Mouse (Mus musculus) hindbrain, embryonic 11.5 days (tissue): ENCODE data around the gene Eomes. TPM values are rescaled to one million over a fixed set of nuclear protein-coding genes. Genes with fewer than 3 reads are reported as not detected.

ENCODE experiments used
- ATAC-seq: fragments of 200-750 bp; cut with Nextera tagmentation; 2 replicates; pipeline ENCODE4 v1.8.0; 2017; ENCODE audit warnings: mild to moderate bottlenecking, moderate TSS enrichment, moderate library complexity; ENCODE audit not compliant: low FRiP score
- DNase-seq: peaks from one replicate; pipeline ENCODE4 v3.0.0-alpha.2; 2015; ENCODE audit warnings: low spot score
- H3K27ac ChIP-seq: fragments of 300-500 bp; sonication (generic); 2 replicates; pipeline ENCODE4 v1.5.1; 2014; ENCODE audit warnings: mild to moderate bottlenecking, low read depth, low read length
- H3K27me3 ChIP-seq: fragments of 300-500 bp; sonication (generic); 2 replicates; pipeline ENCODE4 v1.6.1; 2014; ENCODE audit warnings: mild to moderate bottlenecking, low read length, moderate library complexity, mixed read lengths; ENCODE audit not compliant: control insufficient read depth, insufficient read depth
- H3K36me3 ChIP-seq: fragments of 300-500 bp; sonication (generic); 2 replicates; pipeline ENCODE4 v1.6.1; 2014; ENCODE audit warnings: mild to moderate bottlenecking, low read length, moderate library complexity, mixed read lengths; ENCODE audit not compliant: control insufficient read depth, insufficient read depth
- H3K4me1 ChIP-seq: fragments of 300-500 bp; sonication (generic); replicated peaks from 2 replicates; pipeline ENCODE4 v1.6.1; 2014; ENCODE audit warnings: low read length, mixed read lengths; ENCODE audit not compliant: control insufficient read depth, insufficient read depth
- H3K4me2 ChIP-seq: fragments of 300-500 bp; sonication (generic); replicated peaks from 2 replicates; pipeline ENCODE4 v1.6.1; 2014; ENCODE audit warnings: mild to moderate bottlenecking, low read depth, low read length
- H3K4me3 ChIP-seq: fragments of 300-500 bp; sonication (generic); 2 replicates; pipeline ENCODE4 v1.5.1; 2014; ENCODE audit warnings: low read depth, low read length
- H3K9ac ChIP-seq: fragments of 300-500 bp; sonication (generic); 2 replicates; pipeline ENCODE4 v1.6.1; 2014; ENCODE audit warnings: low read depth, low read length
- H3K9me3 ChIP-seq: fragments of 300-500 bp; sonication (generic); 2 replicates; pipeline ENCODE4 v1.6.1; 2016; ENCODE audit warnings: low read length; ENCODE audit not compliant: control insufficient read depth
- WGBS: fragments of 180-500 bp; shearing (Covaris S2); extraction: QIAGEN DNeasy Blood & Tissue Kit; methylation state at CpG from one replicate; pipeline ENCODE4 v1.1.7; 2014; 5-methylcytosine and 5-hydroxymethylcytosine counted together
- polyA plus RNA-seq: library from polyadenylated mRNA; unstranded; fragments of >200 nt; fragmentation: Nextera tagmentation; extraction: Ambion mirVana; gene quantifications from 2 replicates; pipeline ENCODE4 v1.2.1, GENCODE M21; 2014

Gene Eomes
- 0.11 TPM in 1 of 2 replicates, not detected in the other for polyA plus RNA-seq

- no peak within 1 kb of the TSS for H3K9ac ChIP-seq
- no peak within 1 kb of the TSS for H3K27ac ChIP-seq
- H3K4me3 ChIP-seq, result peak within 1 kb of the TSS; percentile 31
- under 1% methylated on average over 9 of the region's 9 CpGs for WGBS
- H3K4me1 ChIP-seq, result peaks cover 4% of the 10 kb centered on the region
- no peaks in the 10 kb centered on the region for H3K36me3 ChIP-seq
- H3K4me2 ChIP-seq, result peak within 1 kb of the TSS; percentile 47
- ATAC-seq (no peak), DNase-seq (peak; percentile 59)
- peaks cover 69% of the 10 kb centered on the region for H3K27me3 ChIP-seq
- no peaks in the 10 kb centered on the region for H3K9me3 ChIP-seq
These were observed at the start of gene Eomes for GRCm38 (mm10) chr9:118477961-118478360. Eomes (plus strand) TSS chr9:118478212.

DNA sequence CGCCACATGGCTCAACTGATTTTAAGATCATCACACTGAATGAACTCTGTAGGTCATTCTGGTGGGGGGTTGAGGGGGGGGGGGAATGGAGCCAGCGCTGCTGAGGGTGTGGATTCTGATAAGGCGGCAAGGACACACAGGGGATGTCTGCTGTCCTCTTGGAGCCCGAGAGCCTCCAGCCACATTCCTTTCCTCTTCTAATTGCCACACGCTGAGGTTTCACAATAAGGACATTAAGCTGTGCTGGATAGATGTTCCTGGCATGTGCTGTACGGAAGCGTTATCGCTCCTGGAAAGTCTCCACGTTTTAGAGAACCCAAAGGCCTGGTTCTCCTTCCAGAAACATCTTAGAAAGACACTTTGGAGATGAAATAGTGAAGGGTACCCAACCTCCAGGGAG is 33.2 kb upstream of the Eomes start:
- Histone ChIP-seq H3K36me3 (no peaks in the 10 kb centered on the region), H3K27ac (no peak overlapping the region), H3K4me1 (no peaks in the 10 kb centered on the region), H3K9me3 (no peaks in the 10 kb centered on the region), H3K27me3 (no peaks in the 10 kb centered on the region), H3K9ac (no peak overlapping the region), H3K4me3 (no peak overlapping the region), H3K4me2 (no peak overlapping the region)
- ATAC-seq, result no peak
- 44% methylated on average over 9 of the region's 9 CpGs for WGBS
- no peak for DNase-seq

DNA sequence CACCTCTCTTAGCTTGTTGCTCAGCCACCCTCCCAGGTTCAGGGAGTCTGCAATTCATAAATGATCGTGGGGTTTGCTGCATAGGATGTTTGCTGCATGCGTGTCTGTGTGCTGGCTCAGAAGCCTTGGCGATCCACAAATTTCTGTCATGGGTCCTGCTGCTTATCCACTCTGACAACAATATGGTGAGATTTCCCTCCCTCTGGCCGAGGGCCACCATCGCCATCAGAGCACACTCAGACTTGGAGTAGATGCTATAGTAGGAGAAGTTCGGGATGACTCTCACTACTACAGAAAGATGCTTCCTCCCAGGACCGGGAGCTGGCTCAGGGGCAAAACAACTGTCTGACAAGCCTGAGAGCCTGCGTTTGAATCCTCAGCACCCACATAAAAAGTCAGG is 28.7 kb upstream of the Eomes start:
- H3K36me3 ChIP-seq, result no peaks in the 10 kb centered on the region

DNA sequence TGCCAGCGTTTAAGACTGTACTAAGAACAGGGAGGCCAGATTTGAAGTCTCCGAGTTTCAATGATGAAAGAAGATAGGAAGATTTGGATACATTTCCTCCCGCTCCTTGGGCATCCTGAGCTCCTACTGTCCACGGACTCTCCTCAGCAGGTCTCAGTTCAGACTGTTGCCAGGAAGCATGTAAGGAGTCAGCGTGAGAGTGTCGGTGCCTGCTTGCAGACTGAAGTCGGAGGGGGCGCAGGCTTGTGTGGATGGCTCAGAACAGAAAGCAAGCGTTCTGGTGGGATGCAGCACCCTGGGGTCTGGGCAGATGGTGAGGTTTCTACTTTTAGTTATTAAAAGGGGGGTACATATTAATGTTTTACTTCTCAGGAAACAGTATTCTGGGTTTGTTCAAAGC is 24.6 kb upstream of the Eomes start:
- DNase-seq (no peak), ATAC-seq (no peak)
- Histone ChIP-seq H3K9me3 (no peaks in the 10 kb centered on the region), H3K4me1 (no peaks in the 10 kb centered on the region), H3K4me2 (no peak overlapping the region), H3K36me3 (no peaks in the 10 kb centered on the region), H3K9ac (no peak overlapping the region), H3K27ac (no peak overlapping the region), H3K27me3 (no peaks in the 10 kb centered on the region), H3K4me3 (no peak overlapping the region)
- WGBS, result 49% methylated on average over 9 of the region's 9 CpGs

More for the DNA sequence above, 28.7 kb upstream of the Eomes start:
- no peak for ATAC-seq
- WGBS, result 87% methylated on average over 8 of the region's 8 CpGs
- Histone ChIP-seq H3K27me3 (no peaks in the 10 kb centered on the region), H3K4me2 (no peak overlapping the region), H3K9ac (no peak overlapping the region), H3K9me3 (no peaks in the 10 kb centered on the region), H3K4me3 (no peak overlapping the region), H3K27ac (no peak overlapping the region), H3K4me1 (no peaks in the 10 kb centered on the region)
- DNase-seq, result no peak

- no peak overlapping the region for H3K9ac ChIP-seq
- DNase-seq (no peak), ATAC-seq (no peak)
- H3K4me3 ChIP-seq, result no peak overlapping the region
- no peaks in the 10 kb centered on the region for H3K36me3 ChIP-seq
- H3K4me2 ChIP-seq, result no peak overlapping the region
- no peaks in the 10 kb centered on the region for H3K9me3 ChIP-seq
- H3K4me1 ChIP-seq, result no peaks in the 10 kb centered on the region
- 70% methylated on average over 9 of the region's 9 CpGs for WGBS
- no peak overlapping the region for H3K27ac ChIP-seq
- no peaks in the 10 kb centered on the region for H3K27me3 ChIP-seq
These were observed 22.7 kb upstream of the Eomes start for GRCm38 (mm10) chr9:118455188-118455845.

DNA sequence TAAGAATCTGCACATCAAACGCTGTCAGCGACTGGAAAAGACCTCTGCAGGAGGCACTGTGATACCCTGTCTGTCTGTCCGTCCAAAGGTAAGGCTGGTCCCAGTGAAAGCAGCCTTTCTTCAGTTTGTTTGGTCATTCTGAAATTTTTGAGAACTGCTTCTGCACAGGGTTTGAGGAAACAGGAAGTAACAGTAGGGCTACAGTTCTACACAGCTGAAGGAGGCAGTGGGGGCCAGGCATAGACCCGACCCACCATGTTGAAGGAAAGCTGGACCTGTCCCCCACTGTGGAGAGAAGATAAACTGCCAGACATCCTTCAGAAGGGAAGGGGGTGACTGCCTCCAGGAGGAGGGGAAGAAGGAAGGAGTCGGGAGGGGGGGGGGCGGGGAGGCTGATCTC is 21.6 kb upstream of the Eomes start:
- Histone ChIP-seq H3K9me3 (no peaks in the 10 kb centered on the region), H3K27me3 (no peaks in the 10 kb centered on the region), H3K36me3 (no peaks in the 10 kb centered on the region), H3K4me2 (no peak overlapping the region), H3K4me1 (no peaks in the 10 kb centered on the region), H3K27ac (no peak overlapping the region), H3K9ac (no peak overlapping the region), H3K4me3 (no peak overlapping the region)
- 33% methylated on average over 6 of the region's 6 CpGs for WGBS
- no peak for DNase-seq
- ATAC-seq, result no peak

DNA sequence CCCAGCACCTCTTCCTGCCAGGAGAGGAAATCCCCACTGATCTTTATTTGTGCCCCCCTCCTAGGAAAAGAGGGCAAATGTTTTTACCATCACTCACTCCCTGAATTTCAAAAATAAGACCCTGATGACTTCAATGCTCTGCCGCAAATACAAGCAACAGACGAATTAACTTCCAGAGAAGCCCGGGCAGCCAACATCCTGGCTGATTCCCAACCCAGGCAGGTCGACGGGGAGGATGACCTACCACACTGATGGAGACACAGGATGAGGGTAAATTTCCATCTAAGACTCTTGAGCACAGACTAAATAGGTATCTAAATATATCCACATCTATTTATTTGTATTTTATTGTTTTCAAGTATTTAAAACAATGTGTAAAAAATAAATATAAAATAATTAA is 20.0 kb upstream of the Eomes start:
- WGBS, result 15% methylated on average over 5 of the region's 5 CpGs
- no peaks in the 10 kb centered on the region for H3K4me1 ChIP-seq
- H3K27ac ChIP-seq, result no peak overlapping the region
- ATAC-seq, result no peak
- H3K27me3 ChIP-seq, result no peaks in the 10 kb centered on the region
- no peak for DNase-seq
- H3K4me3 ChIP-seq, result no peak overlapping the region
- no peaks in the 10 kb centered on the region for H3K9me3 ChIP-seq
- H3K9ac ChIP-seq, result no peak overlapping the region
- no peak overlapping the region for H3K4me2 ChIP-seq
- H3K36me3 ChIP-seq, result no peaks in the 10 kb centered on the region

DNA sequence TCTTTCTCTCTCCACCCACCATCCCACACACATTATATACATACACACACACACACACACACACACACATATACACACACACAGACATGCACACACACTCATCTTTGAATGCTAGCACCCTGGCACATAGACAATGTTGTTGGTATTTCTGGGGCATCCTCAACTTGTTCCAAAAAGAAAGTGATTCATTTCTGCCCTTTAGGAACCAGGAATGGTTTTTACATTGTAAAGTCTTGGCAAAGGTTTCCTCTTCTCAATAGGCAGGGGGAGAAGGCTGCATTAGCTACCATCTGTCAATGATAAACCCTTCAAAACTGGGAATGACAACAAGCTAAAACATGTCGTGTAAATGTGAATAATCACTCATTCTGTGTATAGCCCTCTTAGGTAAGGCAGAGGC is 14.0 kb upstream of the Eomes start:
- Histone ChIP-seq H3K4me1 (no peaks in the 10 kb centered on the region), H3K9me3 (no peaks in the 10 kb centered on the region), H3K4me2 (no peak overlapping the region), H3K27ac (no peak overlapping the region), H3K9ac (no peak overlapping the region), H3K27me3 (peaks cover 13% of the 10 kb centered on the region), H3K36me3 (no peaks in the 10 kb centered on the region), H3K4me3 (no peak overlapping the region)
- DNase-seq (no peak), ATAC-seq (no peak)
- 76% methylated on average over 1 of the region's 1 CpGs for WGBS

GRCm38 (mm10) chr9:118468301-118468700 is 9.7 kb upstream of the Eomes start:
- ATAC-seq (no peak), DNase-seq (peak; percentile 44)
- Histone ChIP-seq H3K27me3 (peaks cover 43% of the 10 kb centered on the region), H3K27ac (no peak overlapping the region), H3K4me1 (no peaks in the 10 kb centered on the region), H3K4me2 (no peak overlapping the region), H3K4me3 (no peak overlapping the region), H3K9me3 (no peaks in the 10 kb centered on the region), H3K9ac (no peak overlapping the region), H3K36me3 (no peaks in the 10 kb centered on the region)
- WGBS, result under 1% methylated on average over 14 of the region's 14 CpGs
